ENCODE assay signal across 9 mouse cellular contexts in genomic region chr8:84775105-84775591, GRCm38 (mm10). TPM values are rescaled to one million over a fixed set of nuclear protein-coding genes. Genes with fewer than 3 reads are reported as not detected.
DNase-seq lines count a peak whose midpoint lies in the region; ATAC-seq and TF ChIP-seq lines count a peak whose summit lies in the region.
"Had no signal": no experiment of that assay in that cellular context is flagged by ENCODE, and none has a peak within 500 bp of the region (broad histone marks: within the 10 kb centered on the region; RNA-seq: fewer than 3 reads in every experiment).

No protein-coding gene starts in this region.

- peak; percentile 37 for ATAC-seq in common myeloid progenitor, adult 5-6 weeks (replicated peaks; ENCODE audit: low read depth, poor library complexity, severe bottlenecking)
- ATAC-seq in limb, embryonic 15.5 days (ENCODE audit: insufficient number of reproducible peaks, low FRiP score, low TSS enrichment, low read depth): 0 out of 2 replicates have a peak, but pooled peaks have one; percentile 3
- no peak for ATAC-seq in activated CD4-positive, CD25-positive, alpha-beta regulatory T cell, adult 4 months

- TF ChIP-seq POLR2A in small intestine, adult 2 months (IDR thresholded peaks at IDR 0.05; ENCODE audit: low read depth, low read length): no peak

- intact Hi-C loops in left cerebral cortex, postnatal 14 days (cut with DNase I): no loop called here

- peak overlapping the region; percentile 46 for H3K4me2 ChIP-seq in limb, embryonic 15.5 days

- WGBS in limb, embryonic 15.5 days: 14% methylated on average over 13 of the region's 13 CpGs
- 44% methylated on average over 13 of the region's 13 CpGs for WGBS in small intestine, adult 2 months

- no peaks in the 10 kb centered on the region for H3K27me3 ChIP-seq in limb, embryonic 15.5 days
- no peaks in the 10 kb centered on the region for H3K27me3 ChIP-seq in small intestine, adult 2 months (ENCODE audit: control insufficient read depth, insufficient read depth, low read length)

- no peaks in the 10 kb centered on the region for H3K9me3 ChIP-seq in limb, embryonic 15.5 days

- 0 out of 2 replicates have a peak, but pooled peaks cover 8% of the 10 kb centered on the region for H3K36me3 ChIP-seq in limb, embryonic 15.5 days
- no peaks in the 10 kb centered on the region for H3K36me3 ChIP-seq in small intestine, adult 2 months (ENCODE audit: control insufficient read depth, insufficient read depth, low read length)

- H3K4me1 ChIP-seq in limb, embryonic 15.5 days: peaks cover 88% of the 10 kb centered on the region
- H3K4me1 ChIP-seq in small intestine, adult 2 months (ENCODE audit: control insufficient read depth, insufficient read depth, insufficient read length, low read length): peaks cover 19% of the 10 kb centered on the region

- no peak for TF ChIP-seq CTCF in small intestine, adult 2 months (IDR thresholded peaks at IDR 0.05; ENCODE audit: extremely low read depth, insufficient read length, insufficient replicate concordance, low read depth, low read length)

- H3K4me3 ChIP-seq in limb, embryonic 15.5 days: peak overlapping the region; percentile 35
- H3K4me3 ChIP-seq in small intestine, adult 2 months (ENCODE audit: low read depth, low read length): no peak overlapping the region

- peak overlapping the region; percentile 37 for H3K9ac ChIP-seq in limb, embryonic 15.5 days

- peak; percentile 66 to 82 for DNase-seq in left cerebral cortex, postnatal 14 days (ENCODE audit: low spot score in 2 of 2)
- no peak for DNase-seq in left cerebral cortex, adult 11 months (ENCODE audit: low spot score)
- peak; percentile 53 for DNase-seq in gastrocnemius, postnatal 25 days
- DNase-seq in frontal cortex, postnatal 25 days (ENCODE audit: low spot score in 2 of 2): no peak

- H3K27ac ChIP-seq in limb, embryonic 15.5 days: peak overlapping the region; percentile 96
- H3K27ac ChIP-seq in small intestine, adult 2 months (ENCODE audit: insufficient read depth, low read depth, low read length): peak overlapping the region; percentile 17

RNA-seq across cellular contexts. Expression of gene Nfix, which starts 25.0 kb away (rescaled TPM):
- 100 to 1,000 TPM; 402 to 429 TPM for total RNA-seq in left cerebral cortex, postnatal 14 days (2021)
- 11.6 and 15.5 TPM in 2 replicates for total RNA-seq in common myeloid progenitor, adult 5-6 weeks (2017)
- total RNA-seq in gastrocnemius, postnatal 25 days (2021): 100 to 1,000 TPM; 447 to 529 TPM
- 87.0 and 100 TPM in 2 replicates for polyA plus RNA-seq in limb, embryonic 15.5 days (2015; fragmentation: Nextera tagmentation; extraction: Ambion mirVana)
- polyA plus RNA-seq in small intestine, adult 2 months (2012; rRNA removed): 22.3 and 26.1 TPM in 2 replicates
- 1 to 10 TPM; 2.0 to 2.2 TPM for polyA plus RNA-seq in activated CD4-positive, CD25-positive, alpha-beta regulatory T cell, adult 4 months (2017; shearing (Covaris generic))

RNA-seq across cellular contexts. Expression of gene Dand5, which starts 47.5 kb away (rescaled TPM):
- total RNA-seq in left cerebral cortex, postnatal 14 days (2021): 1 to 10 TPM; 8.0 to 9.6 TPM
- total RNA-seq in common myeloid progenitor, adult 5-6 weeks (2017): 2.8 and 4.1 TPM in 2 replicates
- 1 to 10 TPM; 9.5 to 9.6 TPM for total RNA-seq in gastrocnemius, postnatal 25 days (2021)
- polyA plus RNA-seq in limb, embryonic 15.5 days (2015; fragmentation: Nextera tagmentation; extraction: Ambion mirVana): 7.5 and 8.0 TPM in 2 replicates
- 0.98 and 2.1 TPM in 2 replicates for polyA plus RNA-seq in small intestine, adult 2 months (2012; rRNA removed)
- 1 to 10 TPM; 4.2 to 4.5 TPM for polyA plus RNA-seq in activated CD4-positive, CD25-positive, alpha-beta regulatory T cell, adult 4 months (2017; shearing (Covaris generic))

RNA-seq across cellular contexts. Expression of gene G430095P16Rik, which starts 52.3 kb away (rescaled TPM):
- not detected for total RNA-seq in left cerebral cortex, postnatal 14 days (2021)
- total RNA-seq in common myeloid progenitor, adult 5-6 weeks (2017): 13.2 and 22.4 TPM in 2 replicates
- under 1 TPM; 0.54 to 0.67 TPM for total RNA-seq in gastrocnemius, postnatal 25 days (2021)
- polyA plus RNA-seq in limb, embryonic 15.5 days (2015; fragmentation: Nextera tagmentation; extraction: Ambion mirVana): 3.8 and 5.5 TPM in 2 replicates
- polyA plus RNA-seq in small intestine, adult 2 months (2012; rRNA removed): 0.30 TPM in 2 replicates
- polyA plus RNA-seq in activated CD4-positive, CD25-positive, alpha-beta regulatory T cell, adult 4 months (2017; shearing (Covaris generic)): 10 to 100 TPM; 20.2 to 37.5 TPM
- total RNA-seq: left cerebral cortex, adult 18-20 months had no signal

RNA-seq across cellular contexts. Expression of gene Gadd45gip1, which starts 56.2 kb away (rescaled TPM):
- total RNA-seq in left cerebral cortex, postnatal 14 days (2021): 10 to 100 TPM; 23.4 to 23.6 TPM
- 56.5 and 63.7 TPM in 2 replicates for total RNA-seq in common myeloid progenitor, adult 5-6 weeks (2017)
- 10 to 100 TPM; 20.5 to 22.6 TPM for total RNA-seq in gastrocnemius, postnatal 25 days (2021)
- polyA plus RNA-seq in limb, embryonic 15.5 days (2015; fragmentation: Nextera tagmentation; extraction: Ambion mirVana): 44.7 and 45.6 TPM in 2 replicates
- polyA plus RNA-seq in small intestine, adult 2 months (2012; rRNA removed): 50.5 and 64.1 TPM in 2 replicates
- polyA plus RNA-seq in activated CD4-positive, CD25-positive, alpha-beta regulatory T cell, adult 4 months (2017; shearing (Covaris generic)): 10 to 100 TPM; 18.5 to 21.5 TPM

Comparison
In these comparisons a context has a peak if more than half of its experiments do, and no peak if none do; other contexts are left out.
1. DNase-seq: peak in left cerebral cortex, postnatal 14 days (2 of 2) and gastrocnemius, postnatal 25 days (single experiment); none in left cerebral cortex, adult 11 months (single experiment) and frontal cortex, postnatal 25 days (0 of 2).
2. RNA of gene Nfix, which starts 25.0 kb away (total RNA-seq): 447 to 529 TPM in gastrocnemius, postnatal 25 days and 402 to 429 TPM in left cerebral cortex, postnatal 14 days; 11.6 to 15.5 TPM in common myeloid progenitor, adult 5-6 weeks; every median in the first group is over 10 times any median in the second.